Comparison of ENCODE assay signal across 8 mouse cellular contexts in genomic region chr13:37658034-37658433, GRCm38 (mm10).
A peak's percentile ranks its signal among the peaks of the same experiment; 100 is the strongest.
DNase-seq lines count a peak whose midpoint lies in the region; ATAC-seq lines count a peak whose summit lies in the region.

No protein-coding gene starts in this region.

- DNase-seq in heart, adult 9 months (ENCODE audit: low spot score in 2 of 2): peak; percentile 12 to 37
- no peak for DNase-seq in heart, postnatal 4 days
- peak; percentile 53 for DNase-seq in CD4-positive, CD25-positive, alpha-beta regulatory T cell, adult 2 months (ENCODE audit: low read depth, low spot score)
- peak; percentile 44 for DNase-seq in induced T-regulatory cell, adult 2 months (ENCODE audit: low read depth)
- peak; percentile 18 to 73 for DNase-seq in spleen, postnatal 10 days (ENCODE audit: low spot score in 2 of 2)
- no peak for DNase-seq in right cerebral cortex, postnatal 4 days

- H3K27me3 ChIP-seq in midbrain, embryonic 16.5 days (ENCODE audit: control insufficient read depth, insufficient read depth, low read depth, low read length): no peaks in the 10 kb centered on the region
- no peaks in the 10 kb centered on the region for H3K27me3 ChIP-seq in hindbrain, embryonic 12.5 days

- 57% methylated on average over 2 of the region's 2 CpGs for WGBS in midbrain, embryonic 16.5 days
- 60% methylated on average over 2 of the region's 2 CpGs for WGBS in hindbrain, embryonic 12.5 days

- H3K4me2 ChIP-seq in midbrain, embryonic 16.5 days (ENCODE audit: low read length): no peak overlapping the region
- H3K4me2 ChIP-seq in hindbrain, embryonic 12.5 days (replicated peaks): no peak overlapping the region

- no peak overlapping the region for H3K9ac ChIP-seq in midbrain, embryonic 16.5 days (ENCODE audit: low read depth, low read length)
- no peak overlapping the region for H3K9ac ChIP-seq in hindbrain, embryonic 12.5 days

- no peaks in the 10 kb centered on the region for H3K9me3 ChIP-seq in midbrain, embryonic 16.5 days (replicated peaks; ENCODE audit: control insufficient read depth, low read length, poor library complexity, severe bottlenecking)
- no peaks in the 10 kb centered on the region for H3K9me3 ChIP-seq in hindbrain, embryonic 12.5 days (replicated peaks)

- no peak overlapping the region for H3K4me3 ChIP-seq in midbrain, embryonic 16.5 days (ENCODE audit: low read depth, low read length)
- no peak overlapping the region for H3K4me3 ChIP-seq in hindbrain, embryonic 12.5 days

- H3K27ac ChIP-seq in midbrain, embryonic 16.5 days (ENCODE audit: low read length): no peak overlapping the region
- no peak overlapping the region for H3K27ac ChIP-seq in hindbrain, embryonic 12.5 days

- no peaks in the 10 kb centered on the region for H3K36me3 ChIP-seq in midbrain, embryonic 16.5 days (ENCODE audit: control insufficient read depth, insufficient read depth, low read length)
- H3K36me3 ChIP-seq in hindbrain, embryonic 12.5 days: no peaks in the 10 kb centered on the region

- H3K4me1 ChIP-seq in midbrain, embryonic 16.5 days (ENCODE audit: control insufficient read depth, insufficient read depth, low read length): no peaks in the 10 kb centered on the region
- no peaks in the 10 kb centered on the region for H3K4me1 ChIP-seq in hindbrain, embryonic 12.5 days

- ATAC-seq in midbrain, embryonic 16.5 days: no peak
- ATAC-seq in hindbrain, embryonic 12.5 days (ENCODE audit: low FRiP score): no peak

Comparison
In these comparisons a context has a peak if more than half of its experiments do, and no peak if none do; other contexts are left out.
1. DNase-seq: peak in heart, adult 9 months (2 of 2), CD4-positive, CD25-positive, alpha-beta regulatory T cell, adult 2 months (single experiment), induced T-regulatory cell, adult 2 months (single experiment) and spleen, postnatal 10 days (2 of 2); none in heart, postnatal 4 days (single experiment) and right cerebral cortex, postnatal 4 days (single experiment).